Mouse (Mus musculus): ENCODE measurements around the gene Gm10197. TPM values are rescaled to one million over a fixed set of nuclear protein-coding genes. Genes with fewer than 3 reads are reported as not detected.

Gm10197 gene
- total RNA-seq, 4 experiments from 2014 or later = not detected

- peak in 1 of 2 experiments; percentile 15 for DNase-seq (ENCODE audit: low spot score in 2 of 2)
Observed at GRCm38 (mm10) chr19:53394552-53394951, 23.0 kb upstream of the Gm10197 start.

DNA sequence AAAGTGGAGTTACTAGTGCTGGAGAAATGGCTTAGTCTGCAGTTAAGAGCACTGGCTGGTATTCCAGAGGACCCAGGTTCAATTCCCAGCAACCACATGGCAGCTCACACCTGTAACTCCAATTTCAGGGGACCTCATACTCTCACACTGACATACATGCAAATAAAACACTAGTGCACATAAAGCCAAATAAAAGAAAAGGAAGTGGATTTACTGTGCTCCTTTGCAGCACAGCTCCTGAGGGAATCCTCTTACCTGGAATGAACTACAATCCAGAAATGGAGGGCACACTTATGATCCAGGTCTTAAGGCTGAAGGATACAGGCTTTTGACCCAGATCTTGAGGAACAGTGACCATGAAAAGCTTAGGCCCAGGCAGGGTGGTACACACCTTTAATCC lies 22.1 kb upstream of the Gm10197 start:
- DNase-seq (ENCODE audit: low spot score in 2 of 2) = no peak

DNA sequence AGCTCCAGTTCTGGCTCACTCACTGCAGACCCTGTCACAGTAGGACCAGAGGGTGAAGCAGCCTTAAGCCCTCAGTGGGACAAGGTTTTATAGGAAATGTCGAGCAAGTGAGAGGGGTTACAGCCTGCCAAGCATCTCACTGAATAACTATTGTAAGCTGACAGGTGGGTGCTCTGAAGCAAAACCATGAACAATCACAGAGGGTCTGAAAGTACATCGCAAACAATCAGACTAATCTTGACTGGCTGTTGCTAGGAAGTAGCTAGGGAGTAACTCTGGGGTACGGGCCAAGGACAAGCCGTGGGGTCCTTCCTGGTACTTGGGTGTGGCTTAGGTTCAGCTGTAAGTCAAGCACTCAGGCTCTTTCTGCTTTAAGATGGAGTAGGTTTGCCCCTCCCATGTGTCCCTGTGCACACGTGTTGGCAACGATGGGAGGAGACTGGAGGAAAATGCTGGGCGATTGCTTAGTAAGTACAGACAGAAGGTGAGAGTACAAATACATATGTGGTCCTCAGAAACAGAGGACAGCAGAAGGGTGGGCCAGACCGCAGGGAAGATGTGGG lies 21.3 kb upstream of the Gm10197 start:
- DNase-seq (ENCODE audit: low spot score in 2 of 2) = no peak

DNA sequence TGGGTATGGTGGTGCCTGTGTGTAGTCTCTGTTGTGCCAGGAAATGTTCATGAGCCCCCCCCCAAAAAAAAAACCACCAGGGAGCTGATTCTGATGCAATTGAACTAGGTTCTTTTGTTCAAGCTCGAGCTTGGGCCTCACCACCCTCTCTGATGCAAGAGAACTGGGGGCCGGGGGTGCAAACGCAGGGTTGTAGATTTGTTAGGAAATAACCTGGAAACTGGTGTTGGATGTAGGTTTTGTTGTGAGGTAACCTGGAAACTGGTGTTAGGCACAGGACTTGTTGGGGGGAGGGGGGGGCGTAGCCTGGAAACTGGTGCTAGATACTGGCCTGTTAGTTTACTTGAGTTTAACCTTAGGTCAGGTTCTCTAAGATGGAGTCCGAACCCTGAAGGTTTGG lies 20.2 kb upstream of the Gm10197 start:
- DNase-seq (ENCODE audit: low spot score in 2 of 2) = no peak

GRCm38 (mm10) chr19:53391386-53391785 lies 19.8 kb upstream of the Gm10197 start:
- DNase-seq (ENCODE audit: low spot score in 2 of 2) = no peak

GRCm38 (mm10) chr19:53390495-53391007 lies 19.0 kb upstream of the Gm10197 start, which contains the start of gene Smndc1:
TSS of gene Smndc1 (minus strand) at chr19:53390578.
- peak; percentile 97 to 100 for DNase-seq (ENCODE audit: low spot score in 2 of 2)

DNA sequence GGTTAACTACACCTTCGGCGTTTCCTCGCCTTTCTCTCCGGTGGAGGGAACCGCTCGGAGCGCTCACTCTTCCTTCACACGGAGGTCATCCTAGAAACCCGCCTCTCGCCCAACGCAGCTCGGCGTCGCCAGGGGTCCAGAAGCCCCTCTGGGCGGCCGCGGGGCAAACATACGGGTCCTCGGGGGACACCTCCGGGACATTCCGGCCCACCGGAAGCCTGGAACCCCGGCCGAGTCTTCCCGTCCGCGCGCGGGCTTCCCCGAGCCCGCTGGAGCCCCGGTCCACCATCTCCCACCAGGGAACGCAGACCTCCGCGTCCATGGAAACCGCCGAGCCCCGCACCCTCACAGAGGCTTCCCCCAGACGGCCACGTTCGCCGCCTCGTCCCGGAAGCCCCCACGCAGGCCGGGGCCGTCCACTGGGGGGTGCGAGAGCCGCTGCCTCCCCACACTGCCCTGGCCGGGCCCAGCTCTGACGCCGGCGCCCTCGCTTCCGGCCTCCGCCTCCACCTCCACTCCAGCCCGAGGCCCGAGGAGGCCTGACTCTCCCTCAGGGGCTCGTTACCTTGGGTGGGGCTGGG lies 18.4 kb upstream of the Gm10197 start:
- DNase-seq (ENCODE audit: low spot score in 2 of 2) = no peak

DNA sequence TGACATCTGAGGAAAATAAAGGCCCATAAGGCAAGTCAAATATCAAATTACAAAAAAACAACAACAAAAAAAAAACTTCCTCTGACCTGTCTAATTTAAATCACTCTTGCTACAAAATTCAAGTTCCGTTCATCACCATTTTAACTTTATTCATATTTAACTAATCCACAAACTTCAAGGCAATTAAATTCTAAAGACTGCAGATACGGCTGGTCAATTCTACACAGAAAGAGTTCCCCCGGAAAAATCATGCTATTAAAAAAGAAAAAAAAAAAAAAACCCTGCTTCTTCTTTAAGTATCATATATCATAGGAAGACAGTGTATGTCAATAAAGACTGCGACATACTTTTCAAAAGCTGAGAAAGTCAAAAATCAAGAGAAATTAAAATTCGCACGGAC lies 17.9 kb upstream of the Gm10197 start:
- DNase-seq (ENCODE audit: low spot score in 2 of 2) = no peak

GRCm38 (mm10) chr19:53383336-53383735 lies 11.8 kb upstream of the Gm10197 start:
- DNase-seq (ENCODE audit: low spot score in 2 of 2) = no peak

DNA sequence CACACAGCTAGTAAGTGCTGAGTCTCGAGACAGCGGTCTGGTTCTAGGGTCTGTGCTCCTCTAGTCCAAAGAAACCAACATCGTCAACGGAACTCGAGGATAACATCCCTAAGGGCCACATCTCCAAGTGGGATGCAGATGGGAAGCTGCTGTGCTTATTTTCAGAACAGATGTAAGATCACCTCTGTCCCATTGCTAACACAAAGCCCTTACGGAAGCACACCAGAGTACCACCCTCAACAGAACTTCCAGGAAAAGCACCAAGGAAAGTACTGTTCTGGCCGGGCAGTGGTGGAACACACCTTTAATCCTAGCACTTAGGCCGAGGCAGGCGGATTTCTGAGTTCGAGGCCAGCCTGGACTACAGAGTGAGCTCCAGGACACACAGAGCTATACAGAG lies 6.9 kb upstream of the Gm10197 start:
- DNase-seq (ENCODE audit: low spot score in 2 of 2) = no peak

GRCm38 (mm10) chr19:53377652-53378051 lies 6.1 kb upstream of the Gm10197 start:
- no peak for DNase-seq (ENCODE audit: low spot score in 2 of 2)

GRCm38 (mm10) chr19:53375816-53376215 lies 4.2 kb upstream of the Gm10197 start:
- no peak for DNase-seq (ENCODE audit: low spot score in 2 of 2)

DNA sequence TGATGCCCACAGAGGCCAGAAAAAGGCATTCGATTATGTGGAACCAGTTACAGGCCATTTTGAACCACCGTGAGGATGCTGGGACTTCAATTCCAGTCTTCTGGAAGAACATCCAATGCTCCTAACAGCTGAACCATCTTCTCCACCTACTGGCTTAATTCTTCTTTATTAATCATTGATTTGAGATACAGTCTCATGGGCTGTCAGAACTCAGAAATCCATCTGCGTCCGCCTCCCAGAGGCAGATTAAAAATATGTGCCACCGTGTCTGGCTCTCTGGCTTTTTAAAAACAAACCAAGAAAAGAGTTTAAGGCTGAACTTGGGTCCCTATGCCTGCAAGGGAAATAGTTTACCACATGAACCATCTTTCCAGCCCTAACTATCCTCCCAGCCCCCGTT lies 3.7 kb upstream of the Gm10197 start:
- DNase-seq (ENCODE audit: low spot score in 2 of 2) = no peak

DNA sequence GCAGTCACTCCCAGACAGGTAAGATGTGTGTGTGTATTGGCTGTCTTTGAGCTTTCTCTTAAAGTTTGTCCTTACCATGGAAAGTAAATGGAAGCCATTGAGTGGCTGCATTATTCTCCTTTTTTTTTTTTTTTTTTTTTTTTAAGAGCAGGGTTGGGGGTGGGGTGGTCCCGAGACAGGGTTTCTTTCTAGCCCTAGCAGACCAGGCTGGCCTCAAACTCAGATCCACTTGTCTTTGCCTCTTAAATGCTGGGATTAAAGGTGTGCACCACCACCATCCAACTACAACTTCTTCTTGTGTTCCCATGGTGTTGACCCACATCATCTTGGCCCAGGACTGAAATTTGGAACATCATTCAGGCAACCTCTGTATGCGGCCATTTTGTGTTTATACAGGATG lies 2.0 kb upstream of the Gm10197 start:
- no peak for DNase-seq (ENCODE audit: low spot score in 2 of 2)

DNA sequence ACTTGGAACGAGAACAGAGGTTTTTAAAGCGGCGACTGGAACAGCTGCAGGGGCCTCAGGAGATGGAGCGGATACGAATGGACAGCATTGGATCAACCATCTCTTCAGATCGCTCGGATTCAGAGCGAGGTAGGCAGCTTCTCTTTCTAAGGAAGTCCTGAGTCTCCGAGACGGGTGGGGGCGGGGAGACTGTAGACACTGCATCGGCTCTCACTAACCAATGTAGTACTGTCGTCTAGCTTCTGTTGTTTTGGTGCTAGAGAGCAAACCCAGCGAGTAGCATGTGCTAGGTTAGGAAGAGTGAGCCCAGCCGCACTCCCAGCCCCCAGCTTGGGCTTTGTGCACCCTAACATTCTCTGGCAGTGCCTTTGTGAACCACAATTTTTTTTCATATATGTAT lies 1.3 kb downstream of the Gm10197 start:
- DNase-seq (ENCODE audit: low spot score in 2 of 2) = no peak

GRCm38 (mm10) chr19:53369469-53370043 lies 2.0 kb downstream of the Gm10197 start:
- peak; percentile 62 to 75 for DNase-seq (ENCODE audit: low spot score in 2 of 2)

DNA sequence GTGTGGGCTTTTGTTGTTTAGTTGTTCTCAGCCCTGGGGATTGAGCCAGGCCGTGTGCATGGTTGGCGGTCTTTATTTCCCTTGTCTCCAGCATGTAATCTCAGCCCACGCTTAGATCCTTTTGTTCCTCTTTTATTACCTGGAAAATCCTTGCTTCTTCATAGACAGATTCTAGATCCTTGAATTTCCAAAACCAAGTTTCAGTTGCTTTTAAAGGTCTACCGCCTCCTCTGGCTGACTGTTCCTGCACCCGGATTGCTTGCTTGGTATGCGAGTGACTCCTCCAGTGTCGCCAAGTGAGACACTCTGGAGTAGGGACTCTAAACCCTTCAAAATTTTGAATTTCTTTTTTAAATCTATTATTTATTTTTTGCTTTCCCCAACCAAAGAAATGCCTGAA lies 4.7 kb downstream of the Gm10197 start:
- no peak for DNase-seq (ENCODE audit: low spot score in 2 of 2)

- no peak for DNase-seq (ENCODE audit: low spot score in 2 of 2)
Observed at GRCm38 (mm10) chr19:53366057-53366775, 5.3 kb downstream of the Gm10197 start.

DNA sequence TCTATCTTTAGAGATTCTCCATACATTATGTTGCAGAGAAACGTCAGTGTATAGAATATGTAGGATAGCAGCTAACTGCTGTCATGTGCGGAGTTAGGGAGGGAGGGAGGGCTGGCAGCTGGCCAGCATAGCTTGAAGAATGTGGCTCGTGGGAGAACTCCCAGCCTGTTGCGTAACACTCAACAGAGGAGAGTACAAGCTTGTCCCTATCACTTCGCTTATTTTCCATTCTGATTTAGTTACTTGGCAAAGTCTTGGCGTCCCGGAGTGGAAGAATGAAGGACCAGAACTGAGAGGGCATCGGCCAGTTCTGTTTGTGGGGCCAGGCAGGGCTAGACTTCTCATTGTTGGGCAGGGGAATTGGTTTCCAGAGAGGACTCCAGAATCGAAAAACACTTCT lies 6.6 kb downstream of the Gm10197 start:
- DNase-seq (ENCODE audit: low spot score in 2 of 2) = peak in 1 of 2 experiments; percentile 68

- DNase-seq (ENCODE audit: low spot score in 2 of 2) = no peak
Observed at GRCm38 (mm10) chr19:53364551-53364950, 7.0 kb downstream of the Gm10197 start.

DNA sequence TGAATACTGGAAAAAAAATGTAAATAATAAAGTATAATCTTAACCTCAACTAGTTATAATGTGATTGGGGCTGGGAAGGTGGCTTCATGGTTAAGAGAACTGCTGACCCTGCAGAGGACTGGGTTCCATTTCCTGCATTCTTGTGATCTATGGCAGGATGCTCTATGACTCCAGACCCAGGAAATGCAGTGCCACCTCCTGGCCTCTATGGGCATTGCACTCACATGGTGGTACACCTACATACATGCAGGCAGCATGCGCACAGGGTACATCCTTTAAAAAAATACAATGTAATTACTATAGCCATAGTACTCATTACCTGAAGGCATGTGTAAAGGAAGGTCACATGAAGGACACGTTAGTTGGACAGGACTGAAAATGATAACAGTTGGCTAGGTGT lies 8.6 kb downstream of the Gm10197 start:
- no peak for DNase-seq (ENCODE audit: low spot score in 2 of 2)

DNA sequence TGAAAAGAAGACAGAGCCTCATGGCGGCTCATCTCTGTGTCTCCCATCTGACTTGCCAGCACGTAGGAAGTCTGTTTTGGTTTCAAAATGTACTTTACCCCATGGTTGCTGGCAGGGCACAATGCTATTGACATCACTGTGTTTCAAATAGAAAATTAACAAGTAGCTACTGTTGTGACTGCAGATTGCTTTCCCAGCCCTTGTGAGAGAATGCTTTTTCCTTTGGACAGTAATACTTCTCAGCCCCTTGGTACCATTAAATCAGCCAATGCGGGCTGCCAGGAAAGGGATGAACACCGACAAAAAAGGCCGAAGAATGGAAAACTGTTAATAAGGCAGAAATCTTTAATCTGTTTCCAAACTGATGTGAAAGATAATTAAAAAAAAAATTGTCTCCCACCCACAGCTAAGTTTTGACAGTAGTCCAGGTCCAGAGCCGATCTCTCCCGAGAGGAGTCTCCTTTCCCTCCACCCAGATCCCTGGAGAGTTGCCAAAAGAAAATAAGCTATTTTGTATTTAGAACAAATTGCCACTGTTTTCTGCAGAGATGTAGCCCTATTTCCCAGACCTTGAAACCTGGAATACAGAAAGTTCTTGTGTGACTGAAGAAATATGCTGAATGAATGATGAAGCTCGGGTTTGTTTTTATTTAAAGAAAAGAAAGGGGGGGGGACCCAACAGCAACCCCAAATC lies 11.2 kb downstream of the Gm10197 start:
- no peak for DNase-seq (ENCODE audit: low spot score in 2 of 2)
